8 mouse cellular contexts compared by ENCODE assay signal in genomic region chr7:28527922-28528719, GRCm38 (mm10). TPM values are rescaled to one million over a fixed set of nuclear protein-coding genes. Genes with fewer than 3 reads are reported as not detected.
A peak's percentile ranks its signal among the peaks of the same experiment; 100 is the strongest.
DNase-seq lines count a peak whose midpoint lies in the region; ATAC-seq and TF ChIP-seq lines count a peak whose summit lies in the region.

No protein-coding gene starts in this region.

- peaks cover 5% of the 10 kb centered on the region for H3K27me3 ChIP-seq in Patski
- H3K27me3 ChIP-seq in kidney, embryonic 14.5 days (ENCODE audit: control insufficient read depth, insufficient read depth, low read length), result no peaks in the 10 kb centered on the region
- no peaks in the 10 kb centered on the region for H3K27me3 ChIP-seq in neural tube, embryonic 11.5 days (ENCODE audit: control insufficient read depth, insufficient read depth, low read length)
- no peaks in the 10 kb centered on the region for H3K27me3 ChIP-seq in stomach, embryonic 16.5 days (ENCODE audit: control insufficient read depth, insufficient read depth, low read length)

- no peak overlapping the region for H3K4me3 ChIP-seq in kidney, embryonic 14.5 days (ENCODE audit: low read length)
- H3K4me3 ChIP-seq in neural tube, embryonic 11.5 days (ENCODE audit: low read depth, low read length), result no peak overlapping the region
- H3K4me3 ChIP-seq in stomach, embryonic 16.5 days (replicated peaks; ENCODE audit: low read length), result no peak overlapping the region

- in situ Hi-C loops in Patski (cut with MboI; ENCODE audit: low pct_unique_long_range_greater_than_20kb), result loop anchor here (5.0 kb wide), 1 partner anchor 81 kb away; no protein-coding TSS in a partner anchor

- H3K27ac ChIP-seq in kidney, embryonic 14.5 days (ENCODE audit: low read depth, low read length), result no peak overlapping the region
- H3K27ac ChIP-seq in neural tube, embryonic 11.5 days (ENCODE audit: low read depth, low read length), result no peak overlapping the region
- H3K27ac ChIP-seq in stomach, embryonic 16.5 days (ENCODE audit: low read length), result no peak overlapping the region

- H3K4me1 ChIP-seq in kidney, embryonic 14.5 days (ENCODE audit: control insufficient read depth, insufficient read depth, low read length), result no peaks in the 10 kb centered on the region
- no peaks in the 10 kb centered on the region for H3K4me1 ChIP-seq in neural tube, embryonic 11.5 days (ENCODE audit: control insufficient read depth, insufficient read depth, low read length)
- H3K4me1 ChIP-seq in stomach, embryonic 16.5 days (ENCODE audit: control insufficient read depth, insufficient read depth, low read length), result no peaks in the 10 kb centered on the region

- no peak overlapping the region for H3K9ac ChIP-seq in kidney, embryonic 14.5 days (ENCODE audit: low read depth, low read length)
- H3K9ac ChIP-seq in neural tube, embryonic 11.5 days (ENCODE audit: low read length), result no peak overlapping the region
- H3K9ac ChIP-seq in stomach, embryonic 16.5 days (ENCODE audit: low read length), result no peak overlapping the region

- H3K36me3 ChIP-seq in kidney, embryonic 14.5 days (ENCODE audit: control insufficient read depth, insufficient read depth, low read length), result no peaks in the 10 kb centered on the region
- no peaks in the 10 kb centered on the region for H3K36me3 ChIP-seq in neural tube, embryonic 11.5 days (ENCODE audit: control insufficient read depth, insufficient read depth, low read length)
- no peaks in the 10 kb centered on the region for H3K36me3 ChIP-seq in stomach, embryonic 16.5 days (ENCODE audit: control insufficient read depth, insufficient read depth, low read length)

- ATAC-seq in Patski, result peak; percentile 77
- peak; percentile 77 for ATAC-seq in kidney, embryonic 14.5 days (ENCODE audit: low FRiP score, low TSS enrichment)
- no peak for ATAC-seq in neural tube, embryonic 11.5 days (ENCODE audit: insufficient read depth, low FRiP score, low TSS enrichment)
- peak; percentile 51; the same call in 1 of the 2 replicates for ATAC-seq in stomach, embryonic 16.5 days (ENCODE audit: insufficient read depth, low FRiP score)

- CTCF ChIA-PET in Patski (lab: Charles Lee), result interaction anchor here (0.6 to 2.3 kb wide), 8 partner anchors 10 to 334 kb away, joined by 3 to 9 read pairs (median 3); no protein-coding TSS in a partner anchor

- no peaks in the 10 kb centered on the region for H3K9me3 ChIP-seq in kidney, embryonic 14.5 days (ENCODE audit: control insufficient read depth, low read length)
- H3K9me3 ChIP-seq in neural tube, embryonic 11.5 days (ENCODE audit: control insufficient read depth, low read length), result no peaks in the 10 kb centered on the region
- H3K9me3 ChIP-seq in stomach, embryonic 16.5 days (replicated peaks; ENCODE audit: control insufficient read depth, low read length), result no peaks in the 10 kb centered on the region

- DNase-seq in 3134 (ENCODE audit: extremely low read depth, insufficient read length, low spot score) (peak; percentile 57), Patski (ENCODE audit: low read depth, low spot score) (no peak), liver (peak; percentile 80)
- DNase-seq in cerebellum, postnatal 25 days, result peak; percentile 73 to 85
- DNase-seq in heart, adult 11 months, result peak; percentile 96
- DNase-seq in neural tube, embryonic 11.5 days (ENCODE audit: low spot score), result peak; percentile 83

- WGBS in kidney, embryonic 14.5 days, result 6% methylated on average over 19 of the region's 19 CpGs
- 6% methylated on average over 19 of the region's 19 CpGs for WGBS in neural tube, embryonic 11.5 days
- WGBS in stomach, embryonic 16.5 days, result 5% methylated on average over 19 of the region's 19 CpGs

- peak; percentile 85 for TF ChIP-seq CTCF in Patski (IDR thresholded peaks at IDR 0.05)

- no peak overlapping the region for H3K4me2 ChIP-seq in kidney, embryonic 14.5 days (replicated peaks; ENCODE audit: low read depth, low read length)
- H3K4me2 ChIP-seq in neural tube, embryonic 11.5 days (ENCODE audit: low read depth), result no peak overlapping the region
- no peak overlapping the region for H3K4me2 ChIP-seq in stomach, embryonic 16.5 days (ENCODE audit: low read depth, low read length)

- POLR2A ChIA-PET in Patski (lab: Charles Lee), result no interaction called here

RNA-seq across cellular contexts. Expression of gene Ifnl3, which starts 5.5 kb away (rescaled TPM):
- not detected for polyA plus RNA-seq in Patski (2021)
- polyA plus RNA-seq in kidney, embryonic 14.5 days (2014; fragmentation: Nextera tagmentation; extraction: Ambion mirVana), result not detected in 2 replicates
- not detected in 2 replicates for polyA plus RNA-seq in neural tube, embryonic 11.5 days (2014; fragmentation: Nextera tagmentation; extraction: Ambion mirVana)
- polyA plus RNA-seq in stomach, embryonic 16.5 days (2015; fragmentation: Nextera tagmentation; extraction: Ambion mirVana), result not detected in 2 replicates

RNA-seq across cellular contexts. Expression of gene Sycn, which starts 12.6 kb away (rescaled TPM):
- polyA plus RNA-seq in Patski (2021), result not detected
- polyA plus RNA-seq in kidney, embryonic 14.5 days (2014; fragmentation: Nextera tagmentation; extraction: Ambion mirVana), result not detected in 2 replicates
- polyA plus RNA-seq in neural tube, embryonic 11.5 days (2014; fragmentation: Nextera tagmentation; extraction: Ambion mirVana), result not detected in 2 replicates
- polyA plus RNA-seq in stomach, embryonic 16.5 days (2015; fragmentation: Nextera tagmentation; extraction: Ambion mirVana), result 124 and 215 TPM in 2 replicates

RNA-seq across cellular contexts. Expression of gene Ifnl2, which starts 17.9 kb away (rescaled TPM):
- not detected for polyA plus RNA-seq in Patski (2021)
- not detected in 2 replicates for polyA plus RNA-seq in kidney, embryonic 14.5 days (2014; fragmentation: Nextera tagmentation; extraction: Ambion mirVana)
- polyA plus RNA-seq in neural tube, embryonic 11.5 days (2014; fragmentation: Nextera tagmentation; extraction: Ambion mirVana), result not detected in 2 replicates
- not detected in 2 replicates for polyA plus RNA-seq in stomach, embryonic 16.5 days (2015; fragmentation: Nextera tagmentation; extraction: Ambion mirVana)

RNA-seq across cellular contexts. Expression of gene Nccrp1, which starts 18.9 kb away (rescaled TPM):
- polyA plus RNA-seq in Patski (2021), result not detected
- polyA plus RNA-seq in kidney, embryonic 14.5 days (2014; fragmentation: Nextera tagmentation; extraction: Ambion mirVana), result not detected in 2 replicates
- polyA plus RNA-seq in neural tube, embryonic 11.5 days (2014; fragmentation: Nextera tagmentation; extraction: Ambion mirVana), result 0.15 TPM in 1 of 2 replicates, not detected in the other
- polyA plus RNA-seq in stomach, embryonic 16.5 days (2015; fragmentation: Nextera tagmentation; extraction: Ambion mirVana), result 19.7 and 34.8 TPM in 2 replicates

Comparison
In these comparisons a context has a peak if more than half of its experiments do, and no peak if none do; other contexts are left out.
1. RNA of gene Sycn, which starts 12.6 kb away (polyA plus RNA-seq): 124 to 215 TPM in stomach, embryonic 16.5 days; not detected in Patski (single experiment), not detected in kidney, embryonic 14.5 days and not detected in neural tube, embryonic 11.5 days; every median in the first group is over 100 times any median in the second.